Mouse (Mus musculus): ENCODE results near the gene Pptc7.

The Pptc7 gene

GRCm38 (mm10) chr5:122284183-122285028, at the start of gene Pptc7:
TSS of gene Pptc7 (plus strand) at chr5:122284365.
- DNase-seq (ENCODE audit: low read depth, low spot score), result peak; percentile 84

DNA sequence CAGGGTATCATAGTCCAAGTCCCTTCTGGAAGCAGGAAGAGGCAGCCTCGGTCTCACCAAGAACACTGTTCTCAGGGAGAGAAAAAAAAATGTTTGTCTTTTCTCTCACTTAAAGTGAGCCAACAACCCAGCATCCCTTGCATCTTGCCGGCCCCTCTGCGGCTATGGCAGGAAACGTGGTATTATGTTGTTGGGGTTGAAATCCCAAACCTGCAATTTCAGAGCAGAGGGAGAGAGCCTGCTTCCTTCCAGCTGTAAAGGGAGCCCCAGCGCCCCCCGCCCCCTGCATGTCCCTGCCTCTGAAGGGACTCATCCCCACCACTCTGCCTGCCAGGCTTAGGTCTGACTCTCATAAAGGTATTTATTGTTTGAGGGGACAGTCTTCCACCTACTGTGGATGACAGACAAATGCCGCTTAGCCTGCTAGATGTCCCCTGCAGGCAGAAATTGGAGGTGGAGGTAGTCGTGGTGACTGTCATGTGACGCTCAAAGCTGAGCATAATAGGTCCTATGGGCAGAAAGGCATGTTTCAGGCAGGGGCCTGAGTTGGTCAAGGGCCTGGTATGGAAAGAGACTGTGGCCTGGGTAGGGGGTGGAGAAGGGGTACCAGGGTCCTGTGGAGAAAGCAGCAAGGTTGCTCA, 48.8 kb upstream of the Pptc7 start:
- no peak for DNase-seq (ENCODE audit: low read depth, low spot score)

GRCm38 (mm10) chr5:122237200-122237599, 47.0 kb upstream of the Pptc7 start:
- no peak for DNase-seq (ENCODE audit: low read depth, low spot score)

- no peak for DNase-seq (ENCODE audit: low read depth, low spot score)
These were observed 44.5 kb upstream of the Pptc7 start for GRCm38 (mm10) chr5:122239618-122240017.

GRCm38 (mm10) chr5:122240521-122240920, 43.6 kb upstream of the Pptc7 start:
- no peak for DNase-seq (ENCODE audit: low read depth, low spot score)

DNA sequence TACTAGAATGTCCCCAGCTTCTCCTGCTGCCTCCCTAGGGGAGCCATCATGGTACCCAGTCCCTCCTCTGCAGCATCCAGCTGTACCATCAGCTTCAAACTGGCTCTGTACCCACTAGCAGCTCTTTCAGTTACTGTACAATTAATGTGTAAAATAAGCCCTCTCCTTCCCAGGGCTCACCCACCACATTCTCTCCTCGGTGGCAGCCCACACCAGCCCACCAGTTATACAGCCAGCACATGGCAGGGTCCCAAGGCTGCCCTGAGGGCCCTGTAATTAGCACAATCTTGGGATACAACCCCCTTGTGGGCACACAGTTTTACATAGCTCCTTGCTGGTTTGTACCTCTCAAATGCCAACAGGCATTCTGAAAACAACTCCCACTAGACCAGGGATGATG, 43.2 kb upstream of the Pptc7 start:
- DNase-seq (ENCODE audit: low read depth, low spot score), result no peak

DNA sequence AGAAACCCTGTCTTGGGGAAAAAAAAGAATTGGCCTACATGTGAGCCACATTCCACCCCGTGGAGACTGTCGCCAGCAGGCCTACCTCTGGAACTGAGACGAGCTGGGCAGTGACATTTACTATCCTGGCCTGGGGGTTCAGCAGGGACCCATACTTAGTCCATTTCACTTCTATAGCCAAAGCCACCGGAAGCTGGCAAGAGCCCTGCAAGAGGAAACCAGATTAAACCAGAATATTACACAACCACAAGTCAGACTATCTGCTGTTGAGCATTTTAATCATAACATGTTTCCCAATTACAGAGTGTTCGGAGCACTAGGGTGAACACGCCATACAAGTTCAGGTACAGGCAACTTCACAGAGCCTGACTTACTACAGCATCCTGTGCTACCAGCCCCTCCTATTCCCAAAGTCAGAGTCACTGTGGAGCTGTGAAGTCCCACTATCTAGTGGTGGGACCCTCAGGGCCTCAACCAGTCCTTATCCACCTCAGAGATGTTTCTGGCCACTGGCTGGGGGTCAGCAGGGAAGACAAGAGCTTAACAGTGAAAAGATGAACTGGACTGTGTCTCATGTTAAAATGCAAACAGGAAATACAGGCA, 41.5 kb upstream of the Pptc7 start:
- DNase-seq (ENCODE audit: low read depth, low spot score), result no peak

DNA sequence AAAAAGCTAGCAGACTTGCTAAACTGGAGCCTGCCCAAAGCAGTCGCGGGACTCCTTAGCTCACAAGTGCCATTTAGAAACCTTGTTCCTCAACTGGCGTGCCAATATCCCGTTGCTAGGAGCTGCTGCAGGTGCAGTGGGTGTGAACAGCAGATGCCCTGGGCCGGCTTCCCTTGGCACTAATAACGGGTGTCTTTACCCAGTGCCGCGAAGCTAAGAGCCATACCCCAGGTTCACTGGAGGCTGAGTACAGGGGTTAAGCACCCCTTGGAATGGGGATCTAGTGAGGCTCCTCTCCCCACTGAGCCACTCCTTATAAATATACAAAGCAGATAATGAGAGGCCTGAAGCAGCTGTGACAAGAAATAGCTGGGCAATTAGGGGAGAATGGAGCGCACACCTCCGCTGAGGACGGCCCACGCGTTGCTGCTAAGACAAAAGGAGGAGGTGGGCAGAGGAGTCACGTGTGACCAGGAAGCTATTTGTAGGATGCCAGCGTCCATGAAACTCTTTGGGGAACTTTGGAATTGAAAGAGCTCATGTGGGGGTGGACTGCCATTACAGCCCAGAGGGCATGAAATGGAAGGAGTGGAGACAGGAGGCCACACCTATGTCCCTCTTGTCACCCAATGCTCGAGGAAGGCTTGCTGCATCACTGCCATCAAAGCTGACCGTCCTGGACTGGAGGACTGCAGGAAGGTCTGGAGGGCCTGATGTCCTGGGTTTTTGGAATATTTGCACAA, 40.2 kb upstream of the Pptc7 start:
- DNase-seq (ENCODE audit: low read depth, low spot score), result no peak

DNA sequence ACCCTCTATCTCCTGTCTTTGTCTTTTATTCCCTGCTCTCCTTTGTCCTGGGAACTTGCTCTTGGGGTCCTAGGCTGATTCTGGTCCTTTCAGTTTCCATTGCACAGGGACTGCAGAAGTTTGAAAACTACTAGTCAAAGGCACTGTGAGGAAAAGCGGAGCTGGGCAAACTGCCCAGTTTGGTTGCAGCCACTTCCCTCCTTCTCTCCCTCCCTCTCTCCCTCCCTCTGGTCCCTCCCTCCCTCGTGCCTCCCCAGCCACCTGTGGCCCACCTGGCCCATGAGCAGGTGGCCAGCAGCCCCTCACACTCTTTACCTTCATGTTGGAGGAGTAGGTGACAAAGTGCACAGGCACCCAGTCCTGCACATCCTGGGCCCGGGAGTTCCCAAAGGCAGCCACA, 39.0 kb upstream of the Pptc7 start:
- DNase-seq (ENCODE audit: low read depth, low spot score), result no peak

DNA sequence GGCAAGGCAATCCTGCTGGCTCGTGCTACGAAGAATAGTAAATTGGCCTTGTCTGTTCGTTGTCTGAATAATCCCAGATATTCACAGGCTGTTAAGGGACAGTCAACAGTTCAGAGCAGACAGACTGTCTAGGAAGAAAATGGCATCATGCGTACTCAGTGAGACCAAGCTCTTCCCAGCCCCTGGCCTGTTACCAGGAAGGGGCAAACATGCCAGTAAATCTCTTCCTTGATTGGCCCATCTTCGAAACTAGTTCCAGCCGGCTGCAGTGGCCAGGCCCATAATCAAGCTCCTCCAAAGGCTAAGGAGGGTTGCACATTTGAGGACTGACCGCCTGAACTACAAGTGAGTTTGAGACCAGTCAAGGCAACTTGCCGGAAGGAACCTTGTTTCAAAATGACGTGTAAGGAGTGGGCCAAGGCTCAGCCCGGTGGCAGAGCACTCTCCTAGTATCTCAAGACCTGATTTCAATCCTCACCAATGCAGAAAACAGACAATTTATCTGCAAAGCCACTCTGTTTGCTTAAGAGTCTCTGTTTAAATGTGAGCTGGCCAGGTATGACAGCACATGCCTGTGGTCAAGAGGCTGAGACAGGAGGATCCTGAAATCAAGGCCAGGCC, 37.5 kb upstream of the Pptc7 start:
- DNase-seq (ENCODE audit: low read depth, low spot score), result no peak

- DNase-seq (ENCODE audit: low read depth, low spot score), result no peak
These were observed 36.6 kb upstream of the Pptc7 start for GRCm38 (mm10) chr5:122247529-122247928.

DNA sequence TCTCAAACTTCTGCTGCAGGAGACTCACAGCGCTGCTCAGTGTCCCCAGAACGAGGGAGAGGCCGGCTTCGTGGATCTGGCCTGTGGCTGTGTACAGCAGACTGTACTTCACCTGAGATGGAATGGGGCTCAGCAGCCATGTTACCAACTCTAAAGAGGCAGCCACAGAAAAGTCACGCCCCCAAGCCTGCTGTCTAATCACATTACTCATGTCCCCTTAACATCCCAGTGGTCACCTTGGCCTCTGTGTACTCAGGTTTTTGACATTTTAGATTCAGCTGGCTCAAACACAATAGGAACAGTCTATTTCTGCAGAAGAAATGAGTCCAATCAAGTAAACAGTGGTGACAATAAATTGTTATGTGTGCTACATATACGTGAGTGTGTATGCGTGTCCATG, 36.2 kb upstream of the Pptc7 start:
- no peak for DNase-seq (ENCODE audit: low read depth, low spot score)

DNA sequence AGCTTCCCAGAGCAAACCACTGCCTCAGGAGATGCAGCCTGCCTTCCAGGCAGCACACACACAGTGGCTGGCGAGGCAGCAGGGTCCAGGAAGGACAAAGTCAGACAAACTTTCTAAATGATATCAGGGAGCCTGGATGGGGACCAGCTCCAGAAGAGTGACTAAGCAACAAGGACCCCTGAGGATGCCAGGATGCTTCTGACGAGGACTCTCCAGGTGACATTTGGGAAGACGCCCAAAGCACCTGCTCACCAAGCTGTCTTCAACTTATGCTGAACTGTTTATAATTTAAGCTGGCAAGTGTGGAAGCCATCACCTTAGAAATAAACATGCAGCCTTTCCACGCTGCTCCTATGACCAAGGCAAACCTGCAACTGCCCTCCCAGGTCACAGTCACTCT, 34.9 kb upstream of the Pptc7 start:
- DNase-seq (ENCODE audit: low read depth, low spot score), result no peak

DNA sequence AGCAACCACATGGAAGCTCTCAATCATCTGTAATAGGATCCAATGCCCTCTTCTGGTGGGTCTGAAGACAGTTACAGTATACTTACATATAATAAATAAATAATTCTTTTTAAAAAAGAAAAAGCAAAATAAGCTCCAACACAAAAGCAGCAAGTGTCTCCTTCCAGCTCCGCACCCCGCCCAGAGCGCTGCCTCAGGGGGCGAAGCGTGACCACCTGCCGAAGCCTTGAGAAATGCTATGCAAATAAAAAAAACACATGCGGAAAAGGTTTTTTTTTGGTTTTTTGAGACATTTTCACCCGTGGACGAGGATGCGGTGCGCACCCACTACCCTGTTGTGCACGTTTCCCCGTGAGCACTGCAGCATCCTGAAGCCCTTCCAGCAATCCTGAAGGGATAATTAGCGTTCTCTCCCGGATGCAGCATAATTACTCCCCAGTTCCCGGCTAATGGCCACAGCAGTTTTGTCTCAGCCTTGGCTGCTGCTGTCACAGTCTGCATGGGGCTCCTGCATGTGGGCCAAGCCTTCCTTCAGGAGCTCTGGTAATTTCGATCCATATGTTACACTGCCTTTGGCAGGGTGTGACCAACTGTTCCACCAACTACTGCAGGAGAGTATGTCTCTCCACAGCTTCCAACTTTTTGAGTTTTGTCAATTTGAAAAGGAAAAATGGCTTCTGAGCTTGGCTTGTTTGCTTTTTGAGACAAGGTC, 32.1 kb upstream of the Pptc7 start:
- DNase-seq (ENCODE audit: low read depth, low spot score), result no peak

- no peak for DNase-seq (ENCODE audit: low read depth, low spot score)
These were observed 26.0 kb upstream of the Pptc7 start for GRCm38 (mm10) chr5:122258027-122258741.

DNA sequence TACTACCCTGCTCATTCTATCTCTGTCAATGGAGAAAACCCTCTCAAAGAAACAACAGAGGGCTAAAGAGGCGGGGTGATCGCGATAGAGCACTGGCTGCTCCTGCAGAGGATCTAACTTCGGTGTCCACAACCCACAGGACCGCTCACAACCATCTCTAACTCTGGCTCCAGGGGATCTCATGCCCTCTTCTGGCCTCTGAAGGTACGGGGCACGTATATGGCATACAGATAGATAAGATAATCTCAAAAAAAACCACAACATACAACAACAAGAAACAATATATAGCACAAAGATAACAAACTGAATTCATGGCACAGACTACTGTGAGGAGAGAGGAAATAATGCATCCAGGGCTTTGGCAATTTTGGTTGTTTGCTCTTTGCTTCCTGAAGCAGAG, 22.1 kb upstream of the Pptc7 start:
- DNase-seq (ENCODE audit: low read depth, low spot score), result no peak

- peak; percentile 89 for DNase-seq (ENCODE audit: low read depth, low spot score)
These were observed 19.9 kb upstream of the Pptc7 start, which contains the start of gene Tctn1 for GRCm38 (mm10) chr5:122263933-122264905. TSS of gene Tctn1 (minus strand) at chr5:122264460.

DNA sequence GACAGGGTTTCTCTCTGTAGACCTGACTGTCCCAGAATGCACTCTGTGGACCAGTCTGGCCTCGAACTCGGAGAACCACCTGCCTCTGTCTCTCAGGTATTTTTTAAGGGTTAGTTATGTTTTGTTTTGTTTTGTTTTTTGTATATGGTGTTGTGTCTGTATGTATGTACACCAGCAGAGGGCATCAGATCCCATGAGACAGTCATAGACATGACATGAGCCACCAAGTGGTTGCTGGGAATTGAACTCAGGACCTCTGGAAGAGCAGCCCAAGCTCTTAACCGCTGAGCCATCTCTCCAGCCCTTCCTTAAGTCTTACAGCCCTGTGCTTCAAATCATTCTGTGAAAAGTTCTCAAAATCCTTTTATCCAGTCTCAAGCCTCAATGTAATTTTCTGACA, 19.0 kb upstream of the Pptc7 start:
- DNase-seq (ENCODE audit: low read depth, low spot score), result no peak

GRCm38 (mm10) chr5:122265942-122266341, 18.2 kb upstream of the Pptc7 start:
- DNase-seq (ENCODE audit: low read depth, low spot score), result no peak
